Mouse (Mus musculus) G1E (cell line): ENCODE measurements around the gene Trappc10. TPM values are rescaled to one million over a fixed set of nuclear protein-coding genes. Genes with fewer than 3 reads are reported as not detected.

ENCODE experiments used
- ATAC-seq: 2 replicates; pipeline ENCODE4 v1.8.0; 2016; ENCODE audit warnings: mild to moderate bottlenecking; ENCODE audit not compliant: insufficient number of reproducible peaks, poor library complexity, low FRiP score, severe bottlenecking; ENCODE audit errors: extremely low read depth
- DNase-seq: peaks from one replicate; pipeline ENCODE4 v3.0.0; 2012; ENCODE audit warnings: low spot score
- H3K27me3 ChIP-seq: 2 replicates; pipeline ENCODE4 v1.6.1; 2012; ENCODE audit warnings: mild to moderate bottlenecking, low read length, inconsistent platforms; ENCODE audit not compliant: insufficient read depth
- H3K36me3 ChIP-seq: replicated peaks from 2 replicates; pipeline ENCODE3; 2012; ENCODE audit warnings: mild to moderate bottlenecking, inconsistent platforms
- H3K4me1 ChIP-seq: 2 replicates; pipeline ENCODE4 v1.6.1; 2012; ENCODE audit warnings: low read depth, low read length, inconsistent platforms, mixed read lengths; ENCODE audit not compliant: insufficient read depth
- H3K4me3 ChIP-seq: 2 replicates; pipeline ENCODE4 v1.5.1; 2012; ENCODE audit warnings: low read depth, mild to moderate bottlenecking, inconsistent platforms, low read length, moderate library complexity, mixed read lengths
- H3K9me3 ChIP-seq: replicated peaks from 2 replicates; pipeline ENCODE4 v1.6.1; 2012; ENCODE audit warnings: inconsistent platforms
- CTCF ChIP-seq: IDR thresholded peaks from 2 replicates; pipeline ENCODE4 v1.5.1; 2012; ENCODE audit warnings: low read depth, low read length, inconsistent platforms, mixed read lengths
- GATA1 ChIP-seq: IDR thresholded peaks from 2 replicates; pipeline ENCODE4 v1.6.1; 2012; ENCODE audit warnings: borderline replicate concordance, low read length, inconsistent platforms, mixed read lengths
- GATA2 ChIP-seq: IDR thresholded peaks from 2 replicates; pipeline ENCODE4 v1.6.1; 2012; ENCODE audit warnings: low read depth, low read length, inconsistent platforms, borderline replicate concordance
- POLR2AphosphoS5 ChIP-seq: IDR thresholded peaks from 2 replicates; pipeline ENCODE4 v1.6.1; 2012; ENCODE audit warnings: low read depth, low read length, inconsistent platforms; ENCODE audit not compliant: insufficient replicate concordance
- TAL1 ChIP-seq: conservative IDR thresholded peaks from 2 replicates; pipeline ENCODE4 v1.6.1; 2012; ENCODE audit warnings: low read depth, low read length, inconsistent platforms, mixed read lengths
- polyA plus RNA-seq: library from polyadenylated mRNA; stranded (reverse); fragments of >175 nt; gene quantifications from 2 replicates; pipeline ENCODE4 v1.2.3, GENCODE M21; 2012
- total RNA-seq, 2 experiments: library from RNA; stranded (forward) in 1 of 2; stranded (reverse) in 1 of 2; fragments of 200-1000 nt in 1 of 2; fragments of >200 nt in 1 of 2; fragmentation: Nextera tagmentation in 1 of 2; gene quantifications; 2 replicates each; pipeline ENCODE4 v1.2.3; 2014 to 2017

The Trappc10 gene
- total RNA-seq (2014; fragmentation: Nextera tagmentation): 43.5 and 93.6 TPM in 2 replicates
- 30.2 and 33.3 TPM in 2 replicates for total RNA-seq (2017)
- polyA plus RNA-seq: 54.7 and 75.1 TPM in 2 replicates

- H3K27me3 ChIP-seq: no peaks in the 10 kb centered on the region
- TF ChIP-seq POLR2AphosphoS5 (no peak), CTCF (no peak), TAL1 (no peak), GATA1 (no peak), GATA2 (no peak)
- DNase-seq (peak; percentile 93), ATAC-seq (peak; percentile 84)
- peak within 1 kb of the TSS; percentile 94 for H3K4me3 ChIP-seq
- no peaks in the 10 kb centered on the region for H3K9me3 ChIP-seq
- peaks cover 48% of the 10 kb centered on the region for H3K4me1 ChIP-seq
- H3K36me3 ChIP-seq: peaks cover 25% of the 10 kb centered on the region
Observed at GRCm38 (mm10) chr10:78244438-78245224, at the start of gene Trappc10. Gene Trappc10, minus strand, starts transcription at chr10:78244641.

GRCm38 (mm10) chr10:78293576-78293975 is 49.1 kb upstream of the Trappc10 start:
- Histone ChIP-seq H3K27me3 (peaks cover 35% of the 10 kb centered on the region; the same call in 1 of the 2 replicates), H3K9me3 (no peaks in the 10 kb centered on the region), H3K4me3 (no peak overlapping the region), H3K4me1 (peaks cover 4% of the 10 kb centered on the region; the same call in 1 of the 2 replicates), H3K36me3 (no peaks in the 10 kb centered on the region)
- ATAC-seq (no peak), DNase-seq (no peak)
- no peak for TF ChIP-seq TAL1

- peaks cover 34% of the 10 kb centered on the region; the same call in 1 of the 2 replicates for H3K27me3 ChIP-seq
- DNase-seq (no peak), ATAC-seq (no peak)
- H3K9me3 ChIP-seq: no peaks in the 10 kb centered on the region
- no peak for TF ChIP-seq CTCF
- no peaks in the 10 kb centered on the region for H3K36me3 ChIP-seq
- H3K4me1 ChIP-seq: peaks cover 4% of the 10 kb centered on the region; the same call in 1 of the 2 replicates
- no peak overlapping the region for H3K4me3 ChIP-seq
Observed at GRCm38 (mm10) chr10:78292381-78292780, 47.9 kb upstream of the Trappc10 start.

GRCm38 (mm10) chr10:78290730-78291535 is 46.5 kb upstream of the Trappc10 start:
- DNase-seq (no peak), ATAC-seq (no peak)
- H3K4me3 ChIP-seq: no peak overlapping the region
- peaks cover 34% of the 10 kb centered on the region; the same call in 1 of the 2 replicates for H3K27me3 ChIP-seq
- no peaks in the 10 kb centered on the region for H3K9me3 ChIP-seq
- H3K4me1 ChIP-seq: peaks cover 4% of the 10 kb centered on the region; the same call in 1 of the 2 replicates
- H3K36me3 ChIP-seq: peaks cover 3% of the 10 kb centered on the region
- TF ChIP-seq POLR2AphosphoS5 (no peak), CTCF (no peak), TAL1 (no peak), GATA1 (no peak), GATA2 (no peak)

GRCm38 (mm10) chr10:78288896-78289295 is 44.5 kb upstream of the Trappc10 start:
- Histone ChIP-seq H3K27me3 (peaks cover 42% of the 10 kb centered on the region; the same call in 1 of the 2 replicates), H3K9me3 (no peaks in the 10 kb centered on the region), H3K4me1 (no peaks in the 10 kb centered on the region), H3K36me3 (peaks cover 3% of the 10 kb centered on the region), H3K4me3 (no peak overlapping the region)
- DNase-seq (no peak), ATAC-seq (no peak)
- TF ChIP-seq GATA1 (no peak), CTCF (no peak), POLR2AphosphoS5 (no peak), TAL1 (no peak), GATA2 (no peak)

- Histone ChIP-seq H3K4me1 (no peaks in the 10 kb centered on the region), H3K36me3 (peaks cover 3% of the 10 kb centered on the region), H3K27me3 (peaks cover 44% of the 10 kb centered on the region; the same call in 1 of the 2 replicates), H3K9me3 (no peaks in the 10 kb centered on the region), H3K4me3 (no peak overlapping the region)
- no peak for DNase-seq
- ATAC-seq: no peak
- TF ChIP-seq CTCF (no peak), GATA2 (no peak), GATA1 (no peak), TAL1 (no peak), POLR2AphosphoS5 (no peak)
Observed at GRCm38 (mm10) chr10:78288135-78288534, 43.7 kb upstream of the Trappc10 start.
